ENCODE assay signal across 11 mouse cellular contexts in genomic region chr2:168424277-168425099, GRCm38 (mm10).
DNase-seq lines count a peak whose midpoint lies in the region.
"Had no signal": no experiment of that assay in that cellular context is flagged by ENCODE, and none has a peak within 500 bp of the region (broad histone marks: within the 10 kb centered on the region; RNA-seq: fewer than 3 reads in every experiment).

No protein-coding gene starts in this region.

- 62% methylated on average over 20 of the region's 20 CpGs for WGBS in limb, embryonic 10.5 days

- H3K4me1 ChIP-seq in limb, embryonic 10.5 days: peaks cover 20% of the 10 kb centered on the region
- H3K4me1 ChIP-seq: heart, embryonic 10.5 days had no signal

- no peaks in the 10 kb centered on the region for H3K36me3 ChIP-seq in limb, embryonic 10.5 days
- H3K36me3 ChIP-seq: heart, embryonic 10.5 days had no signal

- H3K27me3 ChIP-seq in limb, embryonic 10.5 days (ENCODE audit: low read depth, poor library complexity, severe bottlenecking): peaks cover 10% of the 10 kb centered on the region; the same call in 1 of the 2 replicates

- peak; percentile 24 for DNase-seq in adrenal gland, postnatal 10 days
- no peak for DNase-seq in adrenal gland, postnatal 4 days (ENCODE audit: low spot score in 2 of 2)
- peak; percentile 48 to 67 for DNase-seq in kidney, postnatal 4 days
- no peak for DNase-seq in kidney, adult 8-10 months
- DNase-seq in brain, adult 2 months (ENCODE audit: low read depth, low spot score): peak; percentile 65
- peak; percentile 56 for DNase-seq in limb, embryonic 10.5 days (ENCODE audit: low spot score)
- DNase-seq in liver: no peak
- DNase-seq in spleen, adult 18-20 months: no peak
- DNase-seq: cerebellum, adult 8-10 months had no signal

- no peak overlapping the region for H3K4me3 ChIP-seq in limb, embryonic 10.5 days
- H3K4me3 ChIP-seq: heart, embryonic 10.5 days; myocyte had no signal

- H3K27ac ChIP-seq in limb, embryonic 10.5 days: peak overlapping the region; percentile 46
- H3K27ac ChIP-seq: heart, embryonic 10.5 days had no signal

- no peaks in the 10 kb centered on the region for H3K9me3 ChIP-seq in limb, embryonic 10.5 days (replicated peaks)

Comparison
In these comparisons a context has a peak if more than half of its experiments do, and no peak if none do; other contexts are left out.
1. DNase-seq: peak in adrenal gland, postnatal 10 days (single experiment), kidney, postnatal 4 days (2 of 2), brain, adult 2 months (single experiment) and limb, embryonic 10.5 days (single experiment); none in adrenal gland, postnatal 4 days (0 of 2), kidney, adult 8-10 months (0 of 2), liver (single experiment) and spleen, adult 18-20 months (0 of 2).